14 mouse cellular contexts compared by ENCODE assay signal in the genomic region with DNA sequence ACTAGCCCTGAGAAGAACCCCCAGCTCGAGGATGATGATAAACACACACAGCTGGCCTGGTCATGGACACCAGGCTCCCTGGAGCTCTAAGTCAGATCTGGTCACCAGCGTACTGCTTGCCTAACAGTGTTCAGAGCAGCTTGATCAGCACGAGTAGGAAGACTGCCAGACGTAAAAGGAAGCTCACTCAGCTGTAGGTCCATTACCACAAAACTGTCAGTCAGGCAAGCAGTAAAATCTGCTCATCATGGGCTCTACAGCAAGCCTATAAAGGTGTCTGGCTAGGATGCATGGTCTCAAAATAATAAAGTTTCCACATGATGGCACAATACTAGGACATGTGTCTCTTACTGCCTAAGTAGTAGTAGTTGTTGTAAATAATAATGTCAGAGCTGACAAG. TPM values are rescaled to one million over a fixed set of nuclear protein-coding genes. Genes with fewer than 3 reads are reported as not detected.
DNase-seq lines count a peak whose midpoint lies in the region; ATAC-seq and TF ChIP-seq lines count a peak whose summit lies in the region.
"Had no signal": no experiment of that assay in that cellular context is flagged by ENCODE, and none has a peak within 500 bp of the region (broad histone marks: within the 10 kb centered on the region; RNA-seq: fewer than 3 reads in every experiment).

No protein-coding gene starts in this region.

- H3K4me2 ChIP-seq in heart, postnatal 0 days (ENCODE audit: low read depth, low read length) = no peak overlapping the region
- no peak overlapping the region for H3K4me2 ChIP-seq in midbrain, postnatal 0 days (ENCODE audit: low read depth, low read length, poor library complexity, severe bottlenecking)
- no peak overlapping the region for H3K4me2 ChIP-seq in midbrain, embryonic 16.5 days (ENCODE audit: low read length)
- H3K4me2 ChIP-seq in liver, embryonic 12.5 days = no peak overlapping the region
- H3K4me2 ChIP-seq: hindbrain, embryonic 14.5 days; limb, embryonic 12.5 days; neural tube, embryonic 12.5 days had no signal

- ATAC-seq in heart, postnatal 0 days (ENCODE audit: insufficient read depth, low read depth) = no peak
- no peak for ATAC-seq in midbrain, postnatal 0 days (ENCODE audit: low FRiP score)
- no peak for ATAC-seq in midbrain, embryonic 16.5 days
- ATAC-seq in megakaryocyte progenitor cell, adult 5-6 weeks (replicated peaks; ENCODE audit: poor library complexity) = peak; percentile 24; the same call in 1 of the 2 replicates
- ATAC-seq in liver, embryonic 12.5 days = no peak

- H3K4me3 ChIP-seq in heart, postnatal 0 days (ENCODE audit: low read depth, low read length) = no peak overlapping the region
- H3K4me3 ChIP-seq in midbrain, postnatal 0 days (ENCODE audit: low read depth, low read length) = no peak overlapping the region
- no peak overlapping the region for H3K4me3 ChIP-seq in midbrain, embryonic 16.5 days (ENCODE audit: low read depth, low read length)
- H3K4me3 ChIP-seq in liver, embryonic 12.5 days = no peak overlapping the region
- H3K4me3 ChIP-seq: gastrocnemius, adult 2 months; limb, embryonic 12.5 days; neural tube, embryonic 12.5 days had no signal

- 26% methylated on average over 4 of the region's 4 CpGs for WGBS in heart, postnatal 0 days
- WGBS in midbrain, postnatal 0 days = 64% methylated on average over 4 of the region's 4 CpGs
- WGBS in midbrain, embryonic 16.5 days = 70% methylated on average over 4 of the region's 4 CpGs
- WGBS in liver, embryonic 12.5 days (ENCODE audit: insufficient replicate concordance) = 34% methylated on average over 4 of the region's 4 CpGs

- H3K9me3 ChIP-seq in heart, postnatal 0 days (replicated peaks; ENCODE audit: control insufficient read depth, low read length) = no peaks in the 10 kb centered on the region
- no peaks in the 10 kb centered on the region for H3K9me3 ChIP-seq in midbrain, postnatal 0 days (ENCODE audit: low read length)
- no peaks in the 10 kb centered on the region for H3K9me3 ChIP-seq in midbrain, embryonic 16.5 days (replicated peaks; ENCODE audit: control insufficient read depth, low read length, poor library complexity, severe bottlenecking)
- no peaks in the 10 kb centered on the region for H3K9me3 ChIP-seq in liver, embryonic 12.5 days (replicated peaks)
- H3K9me3 ChIP-seq: limb, embryonic 12.5 days; neural tube, embryonic 12.5 days had no signal

- peak; percentile 38 for DNase-seq in cerebellum, adult 9-11 months
- no peak for DNase-seq in cerebellum, adult 11 months
- DNase-seq in heart, postnatal 0 days (ENCODE audit: low spot score) = no peak
- no peak for DNase-seq in heart, adult 8-10 months (ENCODE audit: low spot score)
- peak; percentile 42 for DNase-seq in midbrain, postnatal 0 days (ENCODE audit: low spot score)
- DNase-seq: gastrocnemius, adult 2 months; lung, adult 2 months; thymus, postnatal 36 days had no signal

- H3K27me3 ChIP-seq in heart, postnatal 0 days (ENCODE audit: control insufficient read depth, insufficient read depth, low read length) = no peaks in the 10 kb centered on the region
- H3K27me3 ChIP-seq in midbrain, postnatal 0 days (ENCODE audit: insufficient read depth, low read length) = no peaks in the 10 kb centered on the region
- 0 out of 2 replicates have a peak, but pooled peaks cover 2% of the 10 kb centered on the region for H3K27me3 ChIP-seq in midbrain, embryonic 16.5 days (ENCODE audit: control insufficient read depth, insufficient read depth, low read depth, low read length)
- no peaks in the 10 kb centered on the region for H3K27me3 ChIP-seq in liver, embryonic 12.5 days (replicated peaks)
- H3K27me3 ChIP-seq: limb, embryonic 12.5 days; neural tube, embryonic 12.5 days had no signal

- peak overlapping the region; percentile 93 for H3K27ac ChIP-seq in heart, postnatal 0 days (ENCODE audit: low read depth)
- H3K27ac ChIP-seq in midbrain, postnatal 0 days (ENCODE audit: low read depth, low read length) = no peak overlapping the region
- H3K27ac ChIP-seq in midbrain, embryonic 16.5 days (ENCODE audit: low read length) = no peak overlapping the region
- no peak overlapping the region for H3K27ac ChIP-seq in liver, embryonic 12.5 days
- H3K27ac ChIP-seq: gastrocnemius, adult 2 months; hindbrain, embryonic 14.5 days; limb, embryonic 12.5 days; neural tube, embryonic 12.5 days had no signal

- no peak overlapping the region for H3K9ac ChIP-seq in heart, postnatal 0 days (replicated peaks; ENCODE audit: low read depth, low read length)
- no peak overlapping the region for H3K9ac ChIP-seq in midbrain, postnatal 0 days (replicated peaks; ENCODE audit: low read length, poor library complexity, severe bottlenecking)
- H3K9ac ChIP-seq in midbrain, embryonic 16.5 days (ENCODE audit: low read depth, low read length) = no peak overlapping the region
- no peak overlapping the region for H3K9ac ChIP-seq in liver, embryonic 12.5 days
- H3K9ac ChIP-seq: hindbrain, embryonic 14.5 days; limb, embryonic 12.5 days; neural tube, embryonic 12.5 days had no signal

- no peak for TF ChIP-seq CTCF in heart, postnatal 0 days (IDR thresholded peaks at IDR 0.05; ENCODE audit: low read depth)
- TF ChIP-seq CTCF in midbrain, postnatal 0 days (IDR thresholded peaks at IDR 0.05) = no peak

- peaks cover 64% of the 10 kb centered on the region for H3K4me1 ChIP-seq in heart, postnatal 0 days (ENCODE audit: control insufficient read depth, insufficient read depth)
- H3K4me1 ChIP-seq in midbrain, postnatal 0 days (ENCODE audit: insufficient read depth, low read length) = no peaks in the 10 kb centered on the region
- no peaks in the 10 kb centered on the region for H3K4me1 ChIP-seq in midbrain, embryonic 16.5 days (ENCODE audit: control insufficient read depth, insufficient read depth, low read length)
- H3K4me1 ChIP-seq in liver, embryonic 12.5 days = peaks cover 85% of the 10 kb centered on the region

- no peaks in the 10 kb centered on the region for H3K36me3 ChIP-seq in heart, postnatal 0 days (replicated peaks; ENCODE audit: control insufficient read depth, insufficient read depth, low read length)
- no peaks in the 10 kb centered on the region for H3K36me3 ChIP-seq in midbrain, postnatal 0 days (ENCODE audit: insufficient read depth, low read length)
- no peaks in the 10 kb centered on the region for H3K36me3 ChIP-seq in midbrain, embryonic 16.5 days (ENCODE audit: control insufficient read depth, insufficient read depth, low read length)
- peaks cover 14% of the 10 kb centered on the region for H3K36me3 ChIP-seq in liver, embryonic 12.5 days
- H3K36me3 ChIP-seq: limb, embryonic 12.5 days; neural tube, embryonic 12.5 days had no signal

- TF ChIP-seq EP300 in heart, postnatal 0 days (IDR thresholded peaks at IDR 0.05; ENCODE audit: low read depth) = no peak

RNA-seq across cellular contexts. Expression of a gene that starts 13.0 kb away (rescaled TPM):
- total RNA-seq in heart, postnatal 0 days (2014; rRNA removed; ENCODE audit: low replicate concordance) = 91.3 and 103 TPM in 2 replicates
- 126 and 141 TPM in 2 replicates for polyA plus RNA-seq in heart, postnatal 0 days (2015; fragmentation: Nextera tagmentation; extraction: Ambion mirVana)
- 10 to 100 TPM; 29.1 to 38.7 (median 33.9) TPM for total RNA-seq in heart, adult 8-10 months (2022)
- 19.5 and 33.8 TPM in 2 replicates for total RNA-seq in midbrain, postnatal 0 days (2014; rRNA removed)
- polyA plus RNA-seq in midbrain, postnatal 0 days (2015; fragmentation: Nextera tagmentation; extraction: Ambion mirVana) = 27.3 and 28.5 TPM in 2 replicates
- 31.9 and 36.8 TPM in 2 replicates for polyA plus RNA-seq in midbrain, embryonic 16.5 days (2015; fragmentation: Nextera tagmentation; extraction: Ambion mirVana)
- 43.8 and 45.3 TPM in 2 replicates for total RNA-seq in megakaryocyte progenitor cell, adult 5-6 weeks (2015)
- 118 and 129 TPM in 2 replicates for total RNA-seq in megakaryocyte progenitor cell, adult 5-6 weeks (2017)
- polyA plus RNA-seq in liver, embryonic 12.5 days (2016; fragmentation: Nextera tagmentation; extraction: Ambion mirVana) = 67.9 and 72.4 TPM in 2 replicates

Comparison
In these comparisons a context has a peak if more than half of its experiments do, and no peak if none do; other contexts are left out.
1. DNase-seq: peak in cerebellum, adult 9-11 months (single experiment) and midbrain, postnatal 0 days (single experiment); none in cerebellum, adult 11 months (single experiment), heart, postnatal 0 days (single experiment) and heart, adult 8-10 months (single experiment).